Mouse (Mus musculus) B cell, adult 62 days (primary cell): Measurements from ENCODE around the gene Armt1. TPM values are rescaled to one million over a fixed set of nuclear protein-coding genes. Genes with fewer than 3 reads are reported as not detected.

Experiments used
- total RNA-seq: library from RNA; stranded (reverse); gene quantifications from 4 replicates; pipeline ENCODE4 v1.2.4, GENCODE M21; 2023

Armt1 gene
- total RNA-seq, result 18.6 to 25.6 TPM (median 21.2 TPM) in 4 replicates

GRCm38 (mm10) chr10:4432123-4432931 lies at the start of gene Armt1, which contains the start of gene Rmnd1:
TSS of gene Armt1 (plus strand) at chr10:4432467.
TSS of gene Rmnd1 (minus strand) at chr10:4432388.

DNA sequence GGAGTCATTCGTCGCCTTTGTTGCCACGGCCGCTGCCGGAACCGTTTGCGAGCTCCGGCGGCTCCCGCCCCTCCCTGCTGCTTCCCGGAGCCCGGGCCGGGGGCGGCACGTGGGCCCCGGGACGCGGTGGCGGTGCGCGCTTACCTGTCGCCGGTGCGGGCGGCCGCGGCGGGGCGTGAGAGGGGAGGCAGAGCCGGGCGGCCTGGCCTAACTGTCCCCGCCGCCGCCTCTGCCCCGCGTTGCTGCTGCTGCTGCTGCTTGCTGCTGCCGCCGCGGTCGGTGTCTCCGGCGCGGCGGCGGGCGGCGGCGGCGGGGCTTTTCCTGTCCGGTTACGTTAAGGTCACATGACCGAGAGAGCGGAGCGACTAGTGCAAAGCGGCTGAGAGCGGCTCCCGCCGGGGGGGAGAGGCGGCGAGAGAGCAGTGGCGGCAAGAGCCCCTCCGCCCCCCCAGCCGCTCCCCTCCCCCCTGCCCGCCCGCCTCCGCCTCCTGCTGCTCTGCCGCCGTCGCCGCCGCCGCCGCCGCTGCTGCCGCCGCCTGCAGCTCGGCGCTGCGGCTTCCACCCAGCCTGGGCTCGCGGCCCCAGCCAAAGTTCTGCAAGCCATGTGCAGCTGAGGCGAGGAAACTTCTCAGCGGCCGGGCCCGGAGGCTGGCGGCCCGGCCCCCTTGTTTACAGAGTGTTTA lies 44.4 kb upstream of the Armt1 start, which contains the start of gene Zbtb2:
Gene Zbtb2, minus strand, starts transcription at position 408 of the 683 bp plus-strand sequence.

DNA sequence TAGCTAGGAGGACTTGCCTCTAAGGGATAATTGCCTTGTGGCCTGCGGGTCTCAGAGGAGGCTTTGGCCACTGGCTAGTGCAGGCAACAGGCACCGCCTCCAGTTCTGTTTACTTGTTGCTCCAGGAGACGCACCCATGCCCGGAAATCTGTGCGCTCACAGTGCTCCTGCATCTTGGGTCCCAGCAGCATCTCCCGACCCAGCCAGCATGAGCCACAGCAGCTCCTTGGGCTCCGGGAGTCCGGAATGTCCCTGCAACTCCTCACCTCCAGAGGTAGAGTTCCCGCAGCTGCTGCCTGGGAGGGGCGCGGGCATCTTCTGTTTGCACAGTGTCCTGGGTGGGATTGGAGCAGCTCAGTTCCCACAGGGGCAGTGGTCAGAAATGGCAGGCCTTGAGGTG lies 50.1 kb downstream of the Armt1 start, which contains the start of gene Ccdc170:
Gene Ccdc170, plus strand, starts transcription at position 148 of the 400 bp plus-strand sequence.

Other genes starting within 250 kb of the Armt1 start
- gene Akap12, start 166.1 kb upstream of the Armt1 start, total RNA-seq, result 16.6 to 21.0 TPM (median 18.7 TPM) in 4 replicates
- 31.5 to 35.5 TPM (median 32.2 TPM) in 4 replicates for gene Zbtb2, start 44.4 kb upstream of the Armt1 start, total RNA-seq
- 51.9 to 61.1 TPM (median 56.5 TPM) in 4 replicates for gene Rmnd1, start 79 bp upstream of the Armt1 start, total RNA-seq
- 0.27 to 0.69 TPM (median 0.41 TPM) in 3 of 4 replicates, not detected in the other for gene Ccdc170, start 50.0 kb downstream of the Armt1 start, total RNA-seq
- gene Esr1, start 179.1 kb downstream of the Armt1 start, total RNA-seq, result 6.8 to 8.0 TPM (median 7.4 TPM) in 4 replicates